ENCODE assay signal across 7 mouse cellular contexts in the genomic region with DNA sequence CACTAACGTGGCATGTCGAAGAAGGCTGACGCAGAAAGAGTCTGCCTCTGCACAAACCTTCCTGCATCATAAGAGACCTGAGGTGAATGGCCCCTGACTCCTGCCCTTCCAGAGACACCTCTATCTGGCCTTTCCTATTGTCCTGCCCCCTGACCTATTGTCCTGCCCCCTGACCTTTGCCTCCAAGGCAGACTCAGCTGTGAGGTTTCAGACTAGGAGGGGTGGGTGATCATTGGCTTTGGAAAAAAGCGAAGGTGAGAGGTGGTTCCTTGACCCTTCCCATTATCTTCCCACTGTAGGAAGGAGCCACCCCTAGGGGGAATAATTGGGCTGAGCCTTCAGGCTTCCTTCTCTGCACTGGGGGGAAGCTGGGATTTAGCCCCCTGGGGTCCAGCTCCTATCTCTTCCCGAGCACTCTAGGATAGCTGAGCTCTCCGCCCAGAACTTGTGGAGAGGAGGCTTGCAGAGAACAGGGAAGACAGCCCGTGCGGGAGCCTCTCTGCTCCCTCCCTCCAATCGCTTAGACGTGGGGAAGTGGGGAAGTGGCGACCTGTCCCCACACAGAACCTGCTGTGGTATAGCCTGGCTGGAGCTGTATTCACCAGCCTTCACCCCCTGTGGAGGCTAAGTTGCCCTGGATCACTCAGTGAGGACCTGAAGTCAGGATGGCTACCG. TPM values are rescaled to one million over a fixed set of nuclear protein-coding genes. Genes with fewer than 3 reads are reported as not detected.
DNase-seq lines count a peak whose midpoint lies in the region; ATAC-seq and TF ChIP-seq lines count a peak whose summit lies in the region.

No protein-coding gene starts in this region.

- WGBS in lung, embryonic 16.5 days: 12% methylated on average over 12 of the region's 12 CpGs
- 5% methylated on average over 12 of the region's 12 CpGs for WGBS in forebrain, embryonic 11.5 days
- 20% methylated on average over 12 of the region's 12 CpGs for WGBS in kidney, postnatal 0 days
- 6% methylated on average over 12 of the region's 12 CpGs for WGBS in neural tube, embryonic 14.5 days

- peak overlapping the region; percentile 95 for H3K27ac ChIP-seq in lung, embryonic 16.5 days (ENCODE audit: low read length)
- no peak overlapping the region for H3K27ac ChIP-seq in forebrain, embryonic 11.5 days (ENCODE audit: low read depth, low read length)
- peak overlapping the region; percentile 88 for H3K27ac ChIP-seq in kidney, postnatal 0 days
- H3K27ac ChIP-seq in neural tube, embryonic 14.5 days (ENCODE audit: low read depth, low read length): peak overlapping the region; percentile 84

- H3K36me3 ChIP-seq in lung, embryonic 16.5 days (ENCODE audit: control insufficient read depth, insufficient read depth, low read length): peaks cover 11% of the 10 kb centered on the region
- H3K36me3 ChIP-seq in forebrain, embryonic 11.5 days (ENCODE audit: control insufficient read depth, insufficient read depth, low read length): no peaks in the 10 kb centered on the region
- H3K36me3 ChIP-seq in kidney, postnatal 0 days (ENCODE audit: insufficient read depth, low read length): peaks cover 10% of the 10 kb centered on the region; the same call in 1 of the 2 replicates
- no peaks in the 10 kb centered on the region for H3K36me3 ChIP-seq in neural tube, embryonic 14.5 days (ENCODE audit: control insufficient read depth, insufficient read depth, low read length)

- ATAC-seq in lung, embryonic 16.5 days (ENCODE audit: low read depth): no peak
- no peak for ATAC-seq in forebrain, embryonic 11.5 days (replicated peaks; ENCODE audit: low FRiP score)
- no peak for ATAC-seq in kidney, postnatal 0 days (replicated peaks; ENCODE audit: low FRiP score, low read depth)
- ATAC-seq in neural tube, embryonic 14.5 days (ENCODE audit: low read depth): no peak

- peak overlapping the region; percentile 57 for H3K9ac ChIP-seq in lung, embryonic 16.5 days (ENCODE audit: low read length)
- peak overlapping the region; percentile 61 for H3K9ac ChIP-seq in forebrain, embryonic 11.5 days (ENCODE audit: low read length)
- peak overlapping the region; percentile 77 for H3K9ac ChIP-seq in kidney, postnatal 0 days (ENCODE audit: low read depth, low read length)
- H3K9ac ChIP-seq in neural tube, embryonic 14.5 days (replicated peaks; ENCODE audit: low read depth, low read length): peak overlapping the region; percentile 53; the same call in 1 of the 2 replicates

- TF ChIP-seq CTCF in kidney, postnatal 0 days (IDR thresholded peaks at IDR 0.05; ENCODE audit: low read depth): 0 out of 2 replicates have a peak, but pooled peaks have one; percentile 12

- H3K27me3 ChIP-seq in lung, embryonic 16.5 days (ENCODE audit: control insufficient read depth, insufficient read depth, low read depth, low read length): no peaks in the 10 kb centered on the region
- H3K27me3 ChIP-seq in forebrain, embryonic 11.5 days (ENCODE audit: control insufficient read depth, insufficient read depth, low read length): peaks cover 19% of the 10 kb centered on the region
- H3K27me3 ChIP-seq in kidney, postnatal 0 days (ENCODE audit: insufficient read depth, low read length): no peaks in the 10 kb centered on the region
- H3K27me3 ChIP-seq in neural tube, embryonic 14.5 days (ENCODE audit: control insufficient read depth, insufficient read depth, low read length): no peaks in the 10 kb centered on the region

- peak overlapping the region; percentile 100 for H3K4me2 ChIP-seq in lung, embryonic 16.5 days (ENCODE audit: low read depth, low read length)
- H3K4me2 ChIP-seq in forebrain, embryonic 11.5 days (ENCODE audit: low read depth, low read length, severe bottlenecking): peak overlapping the region; percentile 100
- H3K4me2 ChIP-seq in kidney, postnatal 0 days (ENCODE audit: low read length): peak overlapping the region; percentile 100
- H3K4me2 ChIP-seq in neural tube, embryonic 14.5 days (ENCODE audit: low read depth, low read length): peak overlapping the region; percentile 99

- no peaks in the 10 kb centered on the region for H3K9me3 ChIP-seq in lung, embryonic 16.5 days (ENCODE audit: control insufficient read depth, low read length)
- no peaks in the 10 kb centered on the region for H3K9me3 ChIP-seq in forebrain, embryonic 11.5 days (ENCODE audit: control insufficient read depth, low read length)
- H3K9me3 ChIP-seq in kidney, postnatal 0 days (replicated peaks; ENCODE audit: low read length): no peaks in the 10 kb centered on the region
- H3K9me3 ChIP-seq in neural tube, embryonic 14.5 days (ENCODE audit: control insufficient read depth, low read length): no peaks in the 10 kb centered on the region

- peak overlapping the region; percentile 76 for H3K4me3 ChIP-seq in lung, embryonic 16.5 days (ENCODE audit: low read length)
- H3K4me3 ChIP-seq in forebrain, embryonic 11.5 days (ENCODE audit: low read depth, low read length): peak overlapping the region; percentile 35
- peak overlapping the region; percentile 80 for H3K4me3 ChIP-seq in kidney, postnatal 0 days (replicated peaks; ENCODE audit: low read depth, low read length)
- peak overlapping the region; percentile 72 for H3K4me3 ChIP-seq in neural tube, embryonic 14.5 days (ENCODE audit: low read depth, low read length)

- peaks cover 72% of the 10 kb centered on the region for H3K4me1 ChIP-seq in lung, embryonic 16.5 days (replicated peaks; ENCODE audit: control insufficient read depth, insufficient read depth, low read length)
- peaks cover 74% of the 10 kb centered on the region for H3K4me1 ChIP-seq in forebrain, embryonic 11.5 days (replicated peaks; ENCODE audit: control insufficient read depth, insufficient read depth, low read length)
- peaks cover 63% of the 10 kb centered on the region for H3K4me1 ChIP-seq in kidney, postnatal 0 days (replicated peaks; ENCODE audit: insufficient read depth, low read length)
- peaks cover 66% of the 10 kb centered on the region for H3K4me1 ChIP-seq in neural tube, embryonic 14.5 days (ENCODE audit: control insufficient read depth, insufficient read depth, low read length)

- DNase-seq in lung, postnatal 10 days: no peak
- no peak for DNase-seq in forebrain, embryonic 11.5 days (ENCODE audit: low spot score)
- DNase-seq in kidney, postnatal 0 days (ENCODE audit: low spot score): no peak
- no peak for DNase-seq in spleen, postnatal 36 days (ENCODE audit: low spot score in 2 of 2)
- no peak for DNase-seq in right cerebral cortex, postnatal 25 days

RNA-seq across cellular contexts. Expression of a gene that starts 20.3 kb away (rescaled TPM):
- 0.31 TPM in 1 of 2 replicates, not detected in the other for polyA plus RNA-seq in lung, embryonic 16.5 days (2015; fragmentation: Nextera tagmentation; extraction: Ambion mirVana)
- 0.23 TPM in 1 of 2 replicates, not detected in the other for polyA plus RNA-seq in forebrain, embryonic 11.5 days (2014; fragmentation: Nextera tagmentation; extraction: Ambion mirVana)
- polyA plus RNA-seq in kidney, postnatal 0 days (2015; fragmentation: Nextera tagmentation; extraction: Ambion mirVana): 1.1 and 1.6 TPM in 2 replicates
- polyA plus RNA-seq in neural tube, embryonic 14.5 days (2014; fragmentation: Nextera tagmentation; extraction: Ambion mirVana): 0.89 and 2.2 TPM in 2 replicates

RNA-seq across cellular contexts. Expression of a gene that starts 34.9 kb away (rescaled TPM):
- 35.4 and 37.2 TPM in 2 replicates for polyA plus RNA-seq in lung, embryonic 16.5 days (2015; fragmentation: Nextera tagmentation; extraction: Ambion mirVana)
- polyA plus RNA-seq in forebrain, embryonic 11.5 days (2014; fragmentation: Nextera tagmentation; extraction: Ambion mirVana): 23.3 and 25.2 TPM in 2 replicates
- polyA plus RNA-seq in kidney, postnatal 0 days (2015; fragmentation: Nextera tagmentation; extraction: Ambion mirVana): 25.7 and 26.3 TPM in 2 replicates
- 22.1 and 22.3 TPM in 2 replicates for polyA plus RNA-seq in neural tube, embryonic 14.5 days (2014; fragmentation: Nextera tagmentation; extraction: Ambion mirVana)

RNA-seq across cellular contexts. Expression of a gene that starts 55.0 kb away (rescaled TPM):
- 34.0 and 38.3 TPM in 2 replicates for polyA plus RNA-seq in lung, embryonic 16.5 days (2015; fragmentation: Nextera tagmentation; extraction: Ambion mirVana)
- polyA plus RNA-seq in forebrain, embryonic 11.5 days (2014; fragmentation: Nextera tagmentation; extraction: Ambion mirVana): 52.8 and 54.7 TPM in 2 replicates
- 12.3 and 15.5 TPM in 2 replicates for polyA plus RNA-seq in kidney, postnatal 0 days (2015; fragmentation: Nextera tagmentation; extraction: Ambion mirVana)
- 2.1 and 2.8 TPM in 2 replicates for polyA plus RNA-seq in neural tube, embryonic 14.5 days (2014; fragmentation: Nextera tagmentation; extraction: Ambion mirVana)
